Mouse (Mus musculus): Measurements from ENCODE around the gene Opn4. TPM values are rescaled to one million over a fixed set of nuclear protein-coding genes. Genes with fewer than 3 reads are reported as not detected.

Gene Opn4
- polyA plus RNA-seq, 1 experiment from 2014 or later, result not detected

DNA sequence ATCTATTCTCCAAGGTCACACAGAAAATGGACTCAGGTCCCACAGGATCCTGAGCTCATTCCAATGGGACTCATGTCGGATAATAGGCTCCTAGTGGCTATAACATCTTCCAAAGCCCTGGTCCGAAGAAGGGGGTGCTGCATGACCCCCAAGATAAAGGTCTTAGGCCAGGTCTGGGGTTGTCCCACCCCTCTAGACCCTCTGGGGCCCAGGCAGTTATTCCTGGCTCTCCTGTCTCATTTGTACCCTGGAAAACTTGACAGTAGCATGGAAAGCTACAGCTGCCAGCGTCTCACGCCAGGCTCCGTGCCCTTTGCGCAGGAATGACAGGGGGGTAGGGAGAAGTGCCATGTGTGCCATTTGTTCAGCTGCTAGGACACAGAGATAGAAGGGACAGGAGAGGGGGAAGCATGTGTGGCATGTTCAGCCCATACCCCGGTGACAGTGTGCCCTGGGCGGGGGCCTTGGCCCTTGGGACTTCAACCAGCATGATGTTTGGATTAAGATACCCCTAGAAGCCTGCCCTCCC is 10.7 kb downstream of the Opn4 start:
- no peak overlapping the region for H3K27ac ChIP-seq (replicated peaks; ENCODE audit: low read depth, low read length)
- ATAC-seq (replicated peaks; ENCODE audit: insufficient number of reproducible peaks, low FRiP score, low TSS enrichment, low read depth) (no peak), DNase-seq (ENCODE audit: low spot score) (no peak)
- no peaks in the 10 kb centered on the region for H3K9me3 ChIP-seq (replicated peaks; ENCODE audit: control insufficient read depth, low read length)
- H3K4me3 ChIP-seq (ENCODE audit: low read depth, low read length), result no peak overlapping the region
- WGBS, result 94% methylated on average over 8 of the region's 8 CpGs
- H3K27me3 ChIP-seq (ENCODE audit: control insufficient read depth, insufficient read depth, low read length), result no peaks in the 10 kb centered on the region
- no peak overlapping the region for H3K4me2 ChIP-seq (ENCODE audit: low read depth, low read length)
- no peaks in the 10 kb centered on the region for H3K36me3 ChIP-seq (replicated peaks; ENCODE audit: control insufficient read depth, insufficient read depth, low read depth, low read length)
- no peaks in the 10 kb centered on the region for H3K4me1 ChIP-seq (ENCODE audit: control insufficient read depth, insufficient read depth, low read length)
- H3K9ac ChIP-seq (replicated peaks; ENCODE audit: low read length), result no peak overlapping the region

DNA sequence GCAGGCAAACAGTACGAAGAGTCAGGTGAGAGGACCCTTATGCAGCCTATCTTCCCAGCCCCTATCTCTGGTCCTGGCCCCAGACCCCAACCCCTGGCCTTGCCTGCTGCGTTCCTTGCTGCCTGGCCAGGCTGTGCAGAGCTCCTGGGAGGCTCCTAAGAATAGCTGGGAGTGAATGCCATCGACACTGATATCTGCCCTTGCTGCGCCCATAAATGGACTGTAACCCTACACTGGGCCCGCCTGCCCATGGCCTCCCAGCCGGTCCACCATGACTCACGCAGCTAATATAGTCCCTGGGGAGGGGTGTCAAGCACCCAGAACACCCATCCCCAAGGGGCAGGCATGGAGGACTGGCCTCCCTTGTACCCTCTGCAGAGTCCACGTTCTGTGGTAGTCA is 11.4 kb downstream of the Opn4 start, which contains the start of gene Ldb3:
Gene Ldb3, minus strand, starts transcription at position 185 of the 400 bp plus-strand sequence.
- H3K36me3 ChIP-seq (replicated peaks; ENCODE audit: control insufficient read depth, insufficient read depth, low read depth, low read length), result no peaks in the 10 kb centered on the region
- no peak within 1 kb of the TSS for H3K9ac ChIP-seq (replicated peaks; ENCODE audit: low read length)
- H3K9me3 ChIP-seq (replicated peaks; ENCODE audit: control insufficient read depth, low read length), result no peaks in the 10 kb centered on the region
- no peak within 1 kb of the TSS for H3K4me3 ChIP-seq (ENCODE audit: low read depth, low read length)
- 67% methylated on average over 8 of the region's 8 CpGs for WGBS
- ATAC-seq (replicated peaks; ENCODE audit: insufficient number of reproducible peaks, low FRiP score, low TSS enrichment, low read depth) (no peak), DNase-seq (ENCODE audit: low spot score) (no peak)
- H3K4me1 ChIP-seq (ENCODE audit: control insufficient read depth, insufficient read depth, low read length), result no peaks in the 10 kb centered on the region
- H3K27me3 ChIP-seq (ENCODE audit: control insufficient read depth, insufficient read depth, low read length), result no peaks in the 10 kb centered on the region
- H3K27ac ChIP-seq (replicated peaks; ENCODE audit: low read depth, low read length), result no peak within 1 kb of the TSS
- H3K4me2 ChIP-seq (ENCODE audit: low read depth, low read length), result no peak within 1 kb of the TSS

DNA sequence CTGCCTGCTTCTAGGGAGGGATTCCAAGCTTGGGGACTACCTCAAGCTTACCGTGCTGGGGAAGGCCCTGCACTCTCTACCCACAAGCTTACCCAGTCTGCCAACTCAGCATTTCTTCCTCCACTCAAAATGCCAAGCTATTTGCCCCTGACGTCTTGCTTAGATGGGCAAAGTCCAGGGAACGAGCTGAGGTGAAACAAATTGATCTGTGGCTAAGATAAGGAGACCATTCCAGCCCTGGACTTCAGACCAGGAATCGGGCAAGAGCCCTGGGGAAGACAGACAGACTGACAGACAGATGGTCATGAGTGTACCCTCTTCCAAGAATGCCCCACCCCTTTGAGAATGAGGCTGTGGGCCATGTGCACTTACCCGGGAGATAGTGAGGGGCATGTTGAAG is 11.9 kb downstream of the Opn4 start:
- ATAC-seq (replicated peaks; ENCODE audit: insufficient number of reproducible peaks, low FRiP score, low TSS enrichment, low read depth) (no peak), DNase-seq (ENCODE audit: low spot score) (no peak)
- Histone ChIP-seq H3K27ac (replicated peaks; ENCODE audit: low read depth, low read length) (no peak overlapping the region), H3K27me3 (ENCODE audit: control insufficient read depth, insufficient read depth, low read length) (no peaks in the 10 kb centered on the region), H3K9me3 (replicated peaks; ENCODE audit: control insufficient read depth, low read length) (no peaks in the 10 kb centered on the region), H3K4me1 (ENCODE audit: control insufficient read depth, insufficient read depth, low read length) (no peaks in the 10 kb centered on the region), H3K4me3 (ENCODE audit: low read depth, low read length) (no peak overlapping the region), H3K36me3 (replicated peaks; ENCODE audit: control insufficient read depth, insufficient read depth, low read depth, low read length) (no peaks in the 10 kb centered on the region), H3K9ac (replicated peaks; ENCODE audit: low read length) (no peak overlapping the region), H3K4me2 (ENCODE audit: low read depth, low read length) (no peak overlapping the region)
- WGBS, result 61% methylated on average over 5 of the region's 5 CpGs

DNA sequence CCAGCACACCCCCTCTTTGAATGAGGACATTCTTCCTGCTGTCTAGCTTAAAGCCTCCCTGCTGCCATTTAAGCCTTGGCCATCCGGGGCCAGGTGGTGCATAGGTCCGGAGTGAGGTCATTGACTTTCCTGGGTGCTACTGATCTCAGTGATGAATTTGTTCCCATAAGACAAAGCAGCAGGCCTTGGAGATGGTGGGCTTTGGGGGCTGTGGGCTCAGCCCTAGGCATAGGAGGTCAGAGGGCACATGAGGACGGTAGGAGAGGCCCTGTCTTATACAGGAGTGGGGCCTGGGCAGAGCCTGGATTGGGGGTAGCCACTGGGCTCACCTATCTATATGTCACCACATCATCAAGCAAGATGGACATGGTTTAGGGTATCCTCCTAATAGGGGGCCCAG is 13.1 kb downstream of the Opn4 start:
- Histone ChIP-seq H3K4me3 (ENCODE audit: low read depth, low read length) (no peak overlapping the region), H3K4me2 (ENCODE audit: low read depth, low read length) (no peak overlapping the region), H3K4me1 (ENCODE audit: control insufficient read depth, insufficient read depth, low read length) (no peaks in the 10 kb centered on the region), H3K9ac (replicated peaks; ENCODE audit: low read length) (no peak overlapping the region), H3K9me3 (replicated peaks; ENCODE audit: control insufficient read depth, low read length) (no peaks in the 10 kb centered on the region), H3K27me3 (ENCODE audit: control insufficient read depth, insufficient read depth, low read length) (no peaks in the 10 kb centered on the region), H3K27ac (replicated peaks; ENCODE audit: low read depth, low read length) (no peak overlapping the region), H3K36me3 (replicated peaks; ENCODE audit: control insufficient read depth, insufficient read depth, low read depth, low read length) (no peaks in the 10 kb centered on the region)
- no peak; the same call in 1 of the 2 replicates for ATAC-seq (replicated peaks; ENCODE audit: insufficient number of reproducible peaks, low FRiP score, low TSS enrichment, low read depth)
- 80% methylated on average over 3 of the region's 3 CpGs for WGBS
- no peak for DNase-seq (ENCODE audit: low spot score)

DNA sequence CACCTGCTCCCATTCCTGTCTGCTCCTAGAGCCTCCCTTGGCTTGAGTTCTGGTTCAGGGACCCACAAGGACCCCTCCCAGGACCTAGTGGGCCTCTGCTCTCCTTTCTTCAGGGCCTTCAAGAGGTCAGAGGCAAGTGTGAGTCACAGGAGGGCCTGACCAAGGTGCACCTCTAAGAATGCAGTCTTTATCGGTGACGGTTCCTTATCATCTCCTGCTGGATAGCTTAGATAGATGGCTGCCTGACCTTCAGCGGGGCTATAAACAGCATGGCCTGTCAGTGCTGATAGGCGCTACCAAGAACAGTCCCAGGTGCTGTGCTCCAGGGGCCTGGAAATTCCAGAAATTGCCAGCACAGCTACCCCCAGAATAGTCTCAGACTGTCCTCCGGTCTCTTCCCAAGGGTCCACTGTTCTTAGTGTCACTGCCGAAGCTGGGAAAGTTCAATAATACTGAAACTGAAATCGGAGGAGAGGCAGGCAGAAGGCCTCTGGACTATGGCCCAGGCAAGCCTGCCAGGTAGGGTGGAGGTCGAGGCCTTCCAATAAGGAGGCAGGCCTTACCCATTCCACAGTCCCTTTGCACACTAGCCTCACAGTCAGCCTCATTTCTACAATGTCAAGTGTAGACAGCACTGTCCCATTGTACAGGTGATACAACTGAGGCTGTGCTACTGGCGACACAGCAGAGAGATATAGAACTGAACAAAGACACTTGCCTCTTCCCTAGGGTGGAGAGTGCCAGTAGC is 14.4 kb downstream of the Opn4 start:
- ATAC-seq (replicated peaks; ENCODE audit: insufficient number of reproducible peaks, low FRiP score, low TSS enrichment, low read depth), result no peak
- Histone ChIP-seq H3K27me3 (ENCODE audit: control insufficient read depth, insufficient read depth, low read length) (no peaks in the 10 kb centered on the region), H3K9me3 (replicated peaks; ENCODE audit: control insufficient read depth, low read length) (no peaks in the 10 kb centered on the region), H3K4me3 (ENCODE audit: low read depth, low read length) (no peak overlapping the region), H3K9ac (replicated peaks; ENCODE audit: low read length) (no peak overlapping the region), H3K27ac (replicated peaks; ENCODE audit: low read depth, low read length) (no peak overlapping the region), H3K4me2 (ENCODE audit: low read depth, low read length) (no peak overlapping the region), H3K4me1 (ENCODE audit: control insufficient read depth, insufficient read depth, low read length) (no peaks in the 10 kb centered on the region), H3K36me3 (replicated peaks; ENCODE audit: control insufficient read depth, insufficient read depth, low read depth, low read length) (no peaks in the 10 kb centered on the region)
- DNase-seq (ENCODE audit: low spot score), result no peak
- WGBS, result 88% methylated on average over 9 of the region's 9 CpGs

DNA sequence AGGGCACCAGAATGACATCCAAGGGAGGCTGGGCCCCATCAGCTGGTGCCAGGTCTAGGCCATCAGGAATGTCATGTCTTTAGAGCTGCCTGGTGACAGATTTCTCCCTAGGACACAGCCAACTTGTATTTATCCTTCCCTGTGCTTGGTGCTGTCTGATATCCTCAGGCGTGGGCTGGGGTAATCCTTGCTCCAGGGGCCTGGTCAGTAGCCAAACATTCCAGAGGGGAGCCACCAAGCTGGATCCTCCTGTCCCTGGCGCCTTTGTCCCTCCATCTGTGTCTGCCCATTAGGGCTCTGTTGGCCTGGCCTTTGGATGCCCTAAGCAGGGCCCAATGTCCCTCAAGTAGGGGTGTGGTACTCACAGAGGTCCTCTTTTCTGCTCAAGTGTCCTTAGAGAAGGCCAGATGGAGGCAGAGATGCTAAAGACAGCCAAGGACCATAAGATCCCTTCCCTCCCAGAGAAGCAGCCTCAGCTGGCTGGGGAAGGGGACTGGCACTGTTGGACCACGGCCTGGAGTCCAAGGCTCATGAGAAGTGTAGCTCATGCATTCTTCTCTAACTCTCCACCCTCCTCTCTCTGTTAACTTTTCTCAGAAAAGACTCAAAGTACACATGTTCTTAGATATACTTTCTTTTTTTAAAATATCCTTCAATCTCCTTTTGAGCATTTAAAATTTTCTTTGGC is 17.1 kb downstream of the Opn4 start:
- no peak overlapping the region for H3K4me2 ChIP-seq (ENCODE audit: low read depth, low read length)
- no peaks in the 10 kb centered on the region for H3K4me1 ChIP-seq (ENCODE audit: control insufficient read depth, insufficient read depth, low read length)
- H3K27ac ChIP-seq (replicated peaks; ENCODE audit: low read depth, low read length), result no peak overlapping the region
- no peak overlapping the region for H3K4me3 ChIP-seq (ENCODE audit: low read depth, low read length)
- ATAC-seq (replicated peaks; ENCODE audit: insufficient number of reproducible peaks, low FRiP score, low TSS enrichment, low read depth) (no peak), DNase-seq (ENCODE audit: low spot score) (no peak)
- no peaks in the 10 kb centered on the region for H3K9me3 ChIP-seq (replicated peaks; ENCODE audit: control insufficient read depth, low read length)
- 67% methylated on average over 3 of the region's 3 CpGs for WGBS
- H3K36me3 ChIP-seq (replicated peaks; ENCODE audit: control insufficient read depth, insufficient read depth, low read depth, low read length), result no peaks in the 10 kb centered on the region
- no peak overlapping the region for H3K9ac ChIP-seq (replicated peaks; ENCODE audit: low read length)
- no peaks in the 10 kb centered on the region for H3K27me3 ChIP-seq (ENCODE audit: control insufficient read depth, insufficient read depth, low read length)

DNA sequence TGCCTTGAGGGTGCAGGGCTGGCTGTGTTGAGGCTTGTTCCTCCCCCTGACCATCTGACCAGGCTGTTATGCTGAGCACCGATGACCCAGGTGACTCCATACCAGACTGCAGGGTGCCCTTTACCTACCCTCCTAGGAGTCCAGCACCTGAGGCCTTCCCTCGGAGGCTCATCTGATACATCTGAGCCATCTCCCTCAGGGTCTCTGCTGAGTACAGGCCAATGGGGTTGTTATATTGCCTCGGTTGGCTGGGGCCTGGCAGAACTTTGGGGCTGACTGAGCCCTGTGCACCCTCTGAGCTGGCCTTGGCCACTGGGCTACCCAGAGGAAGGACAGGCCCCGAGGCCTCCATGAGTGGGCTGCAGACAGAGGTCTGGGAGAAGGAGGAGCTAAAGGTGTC is 23.1 kb downstream of the Opn4 start:
- no peak overlapping the region for H3K9ac ChIP-seq (replicated peaks; ENCODE audit: low read length)
- H3K4me2 ChIP-seq (ENCODE audit: low read depth, low read length), result no peak overlapping the region
- DNase-seq (ENCODE audit: low spot score) (no peak), ATAC-seq (replicated peaks; ENCODE audit: insufficient number of reproducible peaks, low FRiP score, low TSS enrichment, low read depth) (peak; percentile 21; the same call in 1 of the 2 replicates)
- H3K27me3 ChIP-seq (ENCODE audit: control insufficient read depth, insufficient read depth, low read length), result no peaks in the 10 kb centered on the region
- H3K9me3 ChIP-seq (replicated peaks; ENCODE audit: control insufficient read depth, low read length), result no peaks in the 10 kb centered on the region
- peaks cover 3% of the 10 kb centered on the region; the same call in 1 of the 2 replicates for H3K4me1 ChIP-seq (ENCODE audit: control insufficient read depth, insufficient read depth, low read length)
- no peak overlapping the region for H3K27ac ChIP-seq (replicated peaks; ENCODE audit: low read depth, low read length)
- no peak overlapping the region for H3K4me3 ChIP-seq (ENCODE audit: low read depth, low read length)
- no peaks in the 10 kb centered on the region for H3K36me3 ChIP-seq (replicated peaks; ENCODE audit: control insufficient read depth, insufficient read depth, low read depth, low read length)
- 75% methylated on average over 4 of the region's 4 CpGs for WGBS

DNA sequence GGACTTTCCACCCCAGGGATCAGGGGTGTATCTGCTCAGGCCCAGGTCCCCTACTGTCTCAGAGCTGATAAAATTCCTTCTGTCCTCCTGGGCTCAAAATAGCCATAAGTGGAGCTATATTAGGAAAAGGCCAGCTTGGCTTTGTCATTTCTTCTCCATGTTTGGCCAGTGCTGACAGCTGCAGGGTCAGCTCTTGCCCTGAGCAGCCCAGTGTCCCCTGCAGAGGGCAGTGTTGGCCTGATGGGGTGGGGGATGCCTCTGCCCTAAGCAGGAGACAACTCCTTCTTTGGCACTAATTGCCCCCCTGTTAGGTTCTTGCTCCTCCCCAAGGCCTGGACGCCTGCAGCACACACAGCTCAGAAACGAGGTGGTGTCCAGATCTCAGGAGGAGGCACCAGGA is 25.9 kb downstream of the Opn4 start:
- Histone ChIP-seq H3K27me3 (ENCODE audit: control insufficient read depth, insufficient read depth, low read length) (no peaks in the 10 kb centered on the region), H3K4me2 (ENCODE audit: low read depth, low read length) (no peak overlapping the region), H3K27ac (replicated peaks; ENCODE audit: low read depth, low read length) (no peak overlapping the region), H3K36me3 (replicated peaks; ENCODE audit: control insufficient read depth, insufficient read depth, low read depth, low read length) (no peaks in the 10 kb centered on the region), H3K4me3 (ENCODE audit: low read depth, low read length) (no peak overlapping the region), H3K9me3 (replicated peaks; ENCODE audit: control insufficient read depth, low read length) (no peaks in the 10 kb centered on the region), H3K9ac (replicated peaks; ENCODE audit: low read length) (no peak overlapping the region), H3K4me1 (ENCODE audit: control insufficient read depth, insufficient read depth, low read length) (peaks cover 3% of the 10 kb centered on the region; the same call in 1 of the 2 replicates)
- ATAC-seq (replicated peaks; ENCODE audit: insufficient number of reproducible peaks, low FRiP score, low TSS enrichment, low read depth) (no peak), DNase-seq (ENCODE audit: low spot score) (no peak)
- 51% methylated on average over 2 of the region's 2 CpGs for WGBS
